Mouse (Mus musculus) liver, embryonic 16.5 days (tissue): ENCODE measurements at regions not wholly inside any gene's neighbourhood (a gene's known extent, or its start where the extent isn't known, plus 50 kb on each side); places are given as distances from the start of the nearest gene placed in this dataset.

Experiments
- ATAC-seq: fragments of 200-750 bp; cut with Nextera tagmentation; 2 replicates; pipeline ENCODE4 v1.8.0; 2017; ENCODE audit warnings: low read depth, mild to moderate bottlenecking, moderate number of reproducible peaks, moderate library complexity
- H3K27ac ChIP-seq: fragments of 300-500 bp; sonication (generic); 2 replicates; pipeline ENCODE4 v1.5.1; 2014; ENCODE audit warnings: mild to moderate bottlenecking, low read length
- H3K27me3 ChIP-seq: fragments of 300-500 bp; sonication (generic); 2 replicates; pipeline ENCODE4 v1.6.1; 2014; ENCODE audit warnings: low read depth, low read length, mixed read lengths; ENCODE audit not compliant: control insufficient read depth, insufficient read depth
- H3K36me3 ChIP-seq: fragments of 300-500 bp; sonication (generic); 2 replicates; pipeline ENCODE4 v1.6.1; 2014; ENCODE audit warnings: mild to moderate bottlenecking; ENCODE audit not compliant: control insufficient read depth, insufficient read depth
- H3K4me1 ChIP-seq: fragments of 300-500 bp; sonication (generic); 2 replicates; pipeline ENCODE4 v1.6.1; 2014; ENCODE audit warnings: low read depth, low read length, mixed read lengths; ENCODE audit not compliant: control insufficient read depth
- H3K4me2 ChIP-seq: fragments of 300-500 bp; sonication (generic); 2 replicates; pipeline ENCODE4 v1.6.1; 2014; ENCODE audit warnings: low read depth, low read length, mixed read lengths
- H3K4me3 ChIP-seq: fragments of 300-500 bp; sonication (generic); 2 replicates; pipeline ENCODE4 v1.5.1; 2014; ENCODE audit warnings: low read depth, mild to moderate bottlenecking, low read length
- H3K9ac ChIP-seq: fragments of 300-500 bp; sonication (generic); 2 replicates; pipeline ENCODE4 v1.6.1; 2014; ENCODE audit warnings: low read depth, low read length
- H3K9me3 ChIP-seq: fragments of 300-500 bp; sonication (generic); replicated peaks from 2 replicates; pipeline ENCODE4 v1.6.1; 2016; ENCODE audit warnings: low read length; ENCODE audit not compliant: control insufficient read depth
- WGBS: fragments of 180-500 bp; shearing (Covaris S2); extraction: QIAGEN DNeasy Blood & Tissue Kit; methylation state at CpG from one replicate; pipeline ENCODE4 v1.1.7; 2014; ENCODE audit not compliant: insufficient replicate concordance; 5-methylcytosine and 5-hydroxymethylcytosine counted together

- 50% methylated on average over 5 of the region's 5 CpGs for WGBS
- no peak for ATAC-seq
- Histone ChIP-seq H3K27me3 (no peaks in the 10 kb centered on the region), H3K4me3 (no peak overlapping the region), H3K9me3 (no peaks in the 10 kb centered on the region), H3K27ac (no peak overlapping the region), H3K9ac (no peak overlapping the region), H3K4me2 (no peak overlapping the region), H3K36me3 (no peaks in the 10 kb centered on the region), H3K4me1 (no peaks in the 10 kb centered on the region)
These were observed 100.7 kb downstream of the Rgs2 start for GRCm38 (mm10) chr1:143903234-143903633.

GRCm38 (mm10) chr1:143901127-143901920, 102.6 kb downstream of the Rgs2 start:
- H3K9ac ChIP-seq: no peak overlapping the region
- no peak overlapping the region for H3K4me2 ChIP-seq
- H3K4me3 ChIP-seq: no peak overlapping the region
- H3K4me1 ChIP-seq: no peaks in the 10 kb centered on the region
- no peaks in the 10 kb centered on the region for H3K9me3 ChIP-seq
- no peak overlapping the region for H3K27ac ChIP-seq
- 63% methylated on average over 6 of the region's 6 CpGs for WGBS
- ATAC-seq: no peak
- no peaks in the 10 kb centered on the region for H3K27me3 ChIP-seq
- no peaks in the 10 kb centered on the region for H3K36me3 ChIP-seq

GRCm38 (mm10) chr1:143888510-143888909, 111.4 kb downstream of the Uchl5 start:
- no peak for ATAC-seq
- 48% methylated on average over 2 of the region's 2 CpGs for WGBS
- Histone ChIP-seq H3K27me3 (no peaks in the 10 kb centered on the region), H3K4me2 (no peak overlapping the region), H3K36me3 (no peaks in the 10 kb centered on the region), H3K27ac (no peak overlapping the region), H3K9ac (no peak overlapping the region), H3K4me1 (no peaks in the 10 kb centered on the region), H3K9me3 (no peaks in the 10 kb centered on the region), H3K4me3 (no peak overlapping the region)

- Histone ChIP-seq H3K4me2 (no peak overlapping the region), H3K9ac (no peak overlapping the region), H3K4me3 (no peak overlapping the region), H3K36me3 (no peaks in the 10 kb centered on the region), H3K4me1 (no peaks in the 10 kb centered on the region), H3K9me3 (no peaks in the 10 kb centered on the region), H3K27ac (no peak overlapping the region), H3K27me3 (no peaks in the 10 kb centered on the region)
- ATAC-seq: no peak
- WGBS: 67% methylated on average over 5 of the region's 5 CpGs
These were observed 111.0 kb downstream of the Uchl5 start for GRCm38 (mm10) chr1:143888065-143888464.

GRCm38 (mm10) chr1:143886014-143886413, 108.9 kb downstream of the Uchl5 start:
- Histone ChIP-seq H3K4me1 (no peaks in the 10 kb centered on the region), H3K36me3 (no peaks in the 10 kb centered on the region), H3K4me2 (no peak overlapping the region), H3K9me3 (no peaks in the 10 kb centered on the region), H3K4me3 (no peak overlapping the region), H3K27ac (no peak overlapping the region), H3K9ac (no peak overlapping the region), H3K27me3 (no peaks in the 10 kb centered on the region)
- no peak for ATAC-seq
- WGBS: 50% methylated on average over 1 of the region's 1 CpGs

GRCm38 (mm10) chr1:143881192-143881591, 104.1 kb downstream of the Uchl5 start:
- no peaks in the 10 kb centered on the region for H3K9me3 ChIP-seq
- WGBS: 71% methylated on average over 6 of the region's 6 CpGs
- H3K36me3 ChIP-seq: no peaks in the 10 kb centered on the region
- no peaks in the 10 kb centered on the region for H3K4me1 ChIP-seq
- no peak for ATAC-seq
- no peak overlapping the region for H3K4me3 ChIP-seq
- no peak overlapping the region for H3K9ac ChIP-seq
- H3K27ac ChIP-seq: no peak overlapping the region
- no peak overlapping the region for H3K4me2 ChIP-seq
- no peaks in the 10 kb centered on the region for H3K27me3 ChIP-seq

- H3K4me3 ChIP-seq: no peak overlapping the region
- H3K4me1 ChIP-seq: no peaks in the 10 kb centered on the region
- ATAC-seq: peak; percentile 82
- no peak overlapping the region for H3K9ac ChIP-seq
- no peaks in the 10 kb centered on the region for H3K36me3 ChIP-seq
- no peak overlapping the region for H3K4me2 ChIP-seq
- H3K9me3 ChIP-seq: no peaks in the 10 kb centered on the region
- WGBS: 55% methylated on average over 5 of the region's 5 CpGs
- no peaks in the 10 kb centered on the region for H3K27me3 ChIP-seq
- H3K27ac ChIP-seq: no peak overlapping the region
These were observed 102.5 kb downstream of the Uchl5 start for GRCm38 (mm10) chr1:143879622-143880021.

- Histone ChIP-seq H3K36me3 (no peaks in the 10 kb centered on the region), H3K4me1 (no peaks in the 10 kb centered on the region), H3K27ac (no peak overlapping the region), H3K4me2 (no peak overlapping the region), H3K4me3 (no peak overlapping the region), H3K27me3 (no peaks in the 10 kb centered on the region), H3K9ac (no peak overlapping the region), H3K9me3 (no peaks in the 10 kb centered on the region)
- no peak for ATAC-seq
- WGBS: 57% methylated on average over 2 of the region's 2 CpGs
These were observed 101.2 kb downstream of the Uchl5 start for GRCm38 (mm10) chr1:143878266-143878665.

- Histone ChIP-seq H3K27ac (no peak overlapping the region), H3K9ac (no peak overlapping the region), H3K27me3 (no peaks in the 10 kb centered on the region), H3K36me3 (no peaks in the 10 kb centered on the region), H3K4me2 (no peak overlapping the region), H3K9me3 (no peaks in the 10 kb centered on the region), H3K4me3 (no peak overlapping the region), H3K4me1 (no peaks in the 10 kb centered on the region)
- 65% methylated on average over 10 of the region's 10 CpGs for WGBS
- no peak for ATAC-seq
These were observed 83.2 kb downstream of the Uchl5 start for GRCm38 (mm10) chr1:143860319-143860718.
